Mouse (Mus musculus): ENCODE measurements around the gene Pex7.

DNA sequence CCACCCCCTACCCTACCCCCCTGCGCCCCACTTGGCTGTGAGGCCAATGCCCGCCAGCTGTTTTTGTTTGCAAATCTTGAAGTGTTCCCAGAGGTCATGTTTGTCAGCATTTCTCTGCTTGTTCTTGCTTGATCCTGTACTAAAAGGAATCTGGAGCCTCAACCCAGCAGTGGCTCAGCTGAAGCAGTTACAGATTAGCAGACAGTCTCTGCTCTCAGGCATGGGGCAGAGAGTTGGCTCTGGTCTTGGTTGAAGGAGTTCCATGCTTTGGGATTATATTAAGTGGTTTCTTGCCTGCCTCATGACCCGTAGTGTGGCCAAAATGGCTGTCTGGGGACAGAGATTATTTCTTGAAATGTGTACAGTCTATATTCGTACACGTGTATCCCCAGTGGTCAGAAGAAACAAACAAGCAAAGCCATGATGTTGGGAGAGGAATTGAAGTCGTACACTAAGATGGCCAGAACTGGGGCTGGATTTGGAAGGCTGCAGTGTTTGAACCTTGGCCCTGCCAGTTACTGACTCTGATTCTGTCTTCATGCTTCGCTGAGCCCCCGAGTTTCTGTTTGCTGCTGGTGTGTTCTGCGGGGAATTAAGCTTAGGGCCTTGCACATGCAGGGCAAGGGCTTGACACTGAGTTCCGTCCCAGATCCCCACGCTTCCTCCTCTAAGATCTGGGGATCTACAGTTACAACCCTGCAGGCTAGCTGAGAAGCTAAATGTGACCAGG is 45.7 kb upstream of the Pex7 start:
- TF ChIP-seq TAL1 (IDR thresholded peaks at IDR 0.05; ENCODE audit: low read length) (no peak), EP300 (IDR thresholded peaks at IDR 0.05; ENCODE audit: low read depth in 1 of 2, low read length in 2 of 2) (no peak), CTCF (IDR thresholded peaks at IDR 0.05 in 2 of 3, conservative IDR thresholded peaks at IDR 0.05 in 1 of 3; ENCODE audit: control insufficient read depth in 1 of 3, insufficient read depth in 1 of 3, low read depth in 2 of 3, low read length in 3 of 3, poor library complexity in 1 of 3, severe bottlenecking in 1 of 3) (no peak), POLR2A (IDR thresholded peaks at IDR 0.05; ENCODE audit: control insufficient read depth in 1 of 2, insufficient read depth in 1 of 2, low read depth in 1 of 2, low read length in 2 of 2, poor library complexity in 1 of 2) (no peak), POLR2AphosphoS5 (IDR thresholded peaks at IDR 0.05; ENCODE audit: borderline replicate concordance, low read depth, low read length) (no peak), NELFE (IDR thresholded peaks at IDR 0.05; ENCODE audit: low read depth, low read length) (no peak), USF2 (IDR thresholded peaks at IDR 0.05; ENCODE audit: borderline replicate concordance in 1 of 2, insufficient read depth in 1 of 2, low read depth in 1 of 2, low read length in 2 of 2) (no peak), ZNF384 (IDR thresholded peaks at IDR 0.05; ENCODE audit: low read depth, low read length) (no peak), MAFK (IDR thresholded peaks at IDR 0.05; ENCODE audit: borderline replicate concordance, low read depth, low read length) (no peak), RCOR1 (IDR thresholded peaks at IDR 0.05; ENCODE audit: low read depth, low read length) (no peak), MAZ (IDR thresholded peaks at IDR 0.05; ENCODE audit: low read depth, low read length) (no peak), TCF12 (IDR thresholded peaks at IDR 0.05; ENCODE audit: low read depth, low read length) (no peak), POLR2AphosphoS2 (IDR thresholded peaks at IDR 0.05; ENCODE audit: low read length) (no peak), NRF1 (IDR thresholded peaks at IDR 0.05; ENCODE audit: insufficient read depth, low read depth, low read length, poor library complexity, severe bottlenecking) (no peak)
